20 mouse cellular contexts compared by ENCODE assay signal in the genomic region with DNA sequence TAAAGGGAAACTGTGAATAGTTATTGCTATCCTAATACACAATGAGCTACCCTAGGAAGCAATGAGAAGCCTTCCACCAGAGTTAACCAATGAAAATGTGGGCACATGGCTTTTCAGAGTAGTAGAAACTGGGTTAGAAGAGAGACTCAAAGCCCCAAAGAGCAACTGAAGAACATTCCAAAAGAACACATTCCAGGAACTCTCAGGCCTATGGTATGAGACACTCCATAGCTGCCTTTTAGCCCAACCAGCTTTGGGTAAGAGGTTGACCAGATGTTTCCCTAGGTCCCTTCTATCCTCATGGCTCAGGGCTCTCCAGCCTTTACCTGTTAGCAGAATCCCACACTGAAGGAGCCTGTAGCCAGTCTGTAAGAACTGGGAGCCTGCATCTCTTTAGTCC. TPM values are rescaled to one million over a fixed set of nuclear protein-coding genes. Genes with fewer than 3 reads are reported as not detected.
"Had no signal": no experiment of that assay in that cellular context is flagged by ENCODE, and none has a peak within 500 bp of the region (broad histone marks: within the 10 kb centered on the region; RNA-seq: fewer than 3 reads in every experiment).

No protein-coding gene starts in this region.

- H3K9ac ChIP-seq: neural tube, embryonic 13.5 days; neural tube, embryonic 15.5 days; stomach, embryonic 15.5 days had no signal

- H3K27ac ChIP-seq: neural tube, embryonic 13.5 days; neural tube, embryonic 15.5 days; stomach, embryonic 15.5 days; stomach, postnatal 0 days had no signal

- H3K36me3 ChIP-seq: neural tube, embryonic 13.5 days; neural tube, embryonic 15.5 days; stomach, embryonic 15.5 days had no signal

- DNase-seq: retina, postnatal 1 day; right cerebral cortex, adult 18-20 months; right cerebral cortex, postnatal 14 days; right cerebral cortex, postnatal 25 days; right cerebral cortex, postnatal 4 days; spleen, adult 18-20 months; thymus, adult 18-20 months; thymus, adult 2 months; thymus, postnatal 14 days; thymus, postnatal 25 days; thymus, postnatal 36 days; thymus, postnatal 4 days had no signal

- H3K4me1 ChIP-seq: neural tube, embryonic 13.5 days; neural tube, embryonic 15.5 days had no signal

- H3K4me3 ChIP-seq: neural tube, embryonic 13.5 days; neural tube, embryonic 15.5 days; stomach, embryonic 15.5 days had no signal

- H3K9me3 ChIP-seq: neural tube, embryonic 13.5 days; neural tube, embryonic 15.5 days; stomach, embryonic 15.5 days had no signal

- H3K27me3 ChIP-seq: neural tube, embryonic 13.5 days; neural tube, embryonic 15.5 days; stomach, embryonic 15.5 days had no signal

- H3K4me2 ChIP-seq: neural tube, embryonic 13.5 days; neural tube, embryonic 15.5 days; stomach, embryonic 15.5 days had no signal

RNA-seq across cellular contexts. Expression of a gene that starts 11.5 kb away (rescaled TPM):
- polyA plus RNA-seq: neural tube, embryonic 13.5 days; neural tube, embryonic 14.5 days; neural tube, embryonic 15.5 days; spleen, adult 2 months; stomach, embryonic 14.5 days; stomach, postnatal 0 days; urinary bladder, adult 2 months had no signal
